Mouse (Mus musculus): ENCODE measurements at regions not wholly inside any gene's neighbourhood (a gene's known extent, or its start where the extent isn't known, plus 50 kb on each side); places are given as distances from the start of the nearest gene placed in this dataset.

- H3K36me3 ChIP-seq (ENCODE audit: control insufficient read depth, insufficient read depth, low read length), result no peaks in the 10 kb centered on the region
- 94% methylated on average over 14 of the region's 14 CpGs for WGBS
- no peaks in the 10 kb centered on the region for H3K27me3 ChIP-seq (ENCODE audit: control insufficient read depth, insufficient read depth, low read length)
- H3K4me3 ChIP-seq (ENCODE audit: low read depth, low read length), result no peak overlapping the region
- no peaks in the 10 kb centered on the region for H3K4me1 ChIP-seq (ENCODE audit: control insufficient read depth, insufficient read depth, insufficient read length, low read length)
- H3K27ac ChIP-seq (ENCODE audit: insufficient read depth, low read depth, low read length), result no peak overlapping the region
- TF ChIP-seq POLR2A (IDR thresholded peaks at IDR 0.05; ENCODE audit: low read depth, low read length), result no peak
- TF ChIP-seq CTCF (IDR thresholded peaks at IDR 0.05; ENCODE audit: extremely low read depth, insufficient read length, insufficient replicate concordance, low read depth, low read length), result no peak
Measured at GRCm38 (mm10) chr1:152169508-152169907, 79.6 kb upstream of the 1700025G04Rik start.

- no peaks in the 10 kb centered on the region for H3K27me3 ChIP-seq (ENCODE audit: control insufficient read depth, insufficient read depth, low read length)
- H3K4me3 ChIP-seq (ENCODE audit: low read depth, low read length), result no peak overlapping the region
- WGBS, result 70% methylated on average over 4 of the region's 4 CpGs
- H3K27ac ChIP-seq (ENCODE audit: insufficient read depth, low read depth, low read length), result no peak overlapping the region
- H3K36me3 ChIP-seq (ENCODE audit: control insufficient read depth, insufficient read depth, low read length), result no peaks in the 10 kb centered on the region
- TF ChIP-seq POLR2A (IDR thresholded peaks at IDR 0.05; ENCODE audit: low read depth, low read length) (no peak), CTCF (IDR thresholded peaks at IDR 0.05; ENCODE audit: extremely low read depth, insufficient read length, insufficient replicate concordance, low read depth, low read length) (no peak)
- H3K4me1 ChIP-seq (ENCODE audit: control insufficient read depth, insufficient read depth, insufficient read length, low read length), result no peaks in the 10 kb centered on the region
Measured at GRCm38 (mm10) chr1:152168284-152168683, 78.4 kb upstream of the 1700025G04Rik start.

DNA sequence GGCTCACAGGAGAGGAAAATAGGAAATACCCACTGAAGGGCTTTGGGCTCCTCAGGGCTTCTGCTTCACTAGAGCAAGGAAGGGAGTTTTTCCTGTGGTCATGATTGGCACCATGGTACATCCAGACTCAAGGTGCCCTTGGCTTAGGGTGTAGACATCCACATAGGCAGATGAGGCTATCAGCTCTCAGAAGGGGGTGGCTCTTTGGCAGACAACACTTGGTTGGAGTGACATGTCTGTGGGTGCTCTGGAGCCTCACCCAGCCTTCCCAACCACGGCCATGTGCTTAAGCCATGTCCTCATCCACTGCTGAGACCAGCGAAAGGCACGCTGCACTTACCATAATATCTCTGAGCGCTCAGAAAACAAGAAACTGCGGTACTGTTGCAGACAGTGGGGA lies 77.8 kb upstream of the 1700025G04Rik start:
- no peaks in the 10 kb centered on the region for H3K27me3 ChIP-seq (ENCODE audit: control insufficient read depth, insufficient read depth, low read length)
- no peaks in the 10 kb centered on the region for H3K4me1 ChIP-seq (ENCODE audit: control insufficient read depth, insufficient read depth, insufficient read length, low read length)
- WGBS, result 84% methylated on average over 5 of the region's 5 CpGs
- H3K36me3 ChIP-seq (ENCODE audit: control insufficient read depth, insufficient read depth, low read length), result no peaks in the 10 kb centered on the region
- no peak overlapping the region for H3K4me3 ChIP-seq (ENCODE audit: low read depth, low read length)
- no peak overlapping the region for H3K27ac ChIP-seq (ENCODE audit: insufficient read depth, low read depth, low read length)
- TF ChIP-seq CTCF (IDR thresholded peaks at IDR 0.05; ENCODE audit: extremely low read depth, insufficient read length, insufficient replicate concordance, low read depth, low read length) (no peak), POLR2A (IDR thresholded peaks at IDR 0.05; ENCODE audit: low read depth, low read length) (no peak)

DNA sequence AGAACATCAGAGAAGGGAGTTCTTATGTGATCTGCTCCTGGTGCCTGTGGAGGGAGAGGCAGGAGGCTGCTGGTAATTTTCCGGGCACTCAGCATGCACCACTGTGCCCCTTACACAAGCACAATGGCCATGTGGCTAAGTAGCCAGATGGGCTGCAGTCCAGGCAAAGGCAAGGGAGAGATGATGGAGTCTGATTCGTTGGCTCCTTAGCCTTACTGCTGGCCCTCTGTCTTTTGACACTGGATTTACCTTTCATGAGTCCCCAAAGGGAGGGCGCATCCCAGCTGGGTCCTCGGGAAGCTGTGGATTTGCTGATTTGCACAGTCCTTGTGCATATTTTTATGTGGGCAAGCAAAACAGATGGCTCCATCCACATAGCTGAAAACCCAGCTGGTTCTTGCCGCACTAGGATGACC lies 75.6 kb upstream of the 1700025G04Rik start:
- WGBS, result 86% methylated on average over 5 of the region's 5 CpGs
- Histone ChIP-seq H3K4me3 (ENCODE audit: low read depth, low read length) (no peak overlapping the region), H3K36me3 (ENCODE audit: control insufficient read depth, insufficient read depth, low read length) (no peaks in the 10 kb centered on the region), H3K27ac (ENCODE audit: insufficient read depth, low read depth, low read length) (no peak overlapping the region), H3K27me3 (ENCODE audit: control insufficient read depth, insufficient read depth, low read length) (no peaks in the 10 kb centered on the region), H3K4me1 (ENCODE audit: control insufficient read depth, insufficient read depth, insufficient read length, low read length) (no peaks in the 10 kb centered on the region)
- TF ChIP-seq CTCF (IDR thresholded peaks at IDR 0.05; ENCODE audit: extremely low read depth, insufficient read length, insufficient replicate concordance, low read depth, low read length), result no peak
- no peak for TF ChIP-seq POLR2A (IDR thresholded peaks at IDR 0.05; ENCODE audit: low read depth, low read length)

DNA sequence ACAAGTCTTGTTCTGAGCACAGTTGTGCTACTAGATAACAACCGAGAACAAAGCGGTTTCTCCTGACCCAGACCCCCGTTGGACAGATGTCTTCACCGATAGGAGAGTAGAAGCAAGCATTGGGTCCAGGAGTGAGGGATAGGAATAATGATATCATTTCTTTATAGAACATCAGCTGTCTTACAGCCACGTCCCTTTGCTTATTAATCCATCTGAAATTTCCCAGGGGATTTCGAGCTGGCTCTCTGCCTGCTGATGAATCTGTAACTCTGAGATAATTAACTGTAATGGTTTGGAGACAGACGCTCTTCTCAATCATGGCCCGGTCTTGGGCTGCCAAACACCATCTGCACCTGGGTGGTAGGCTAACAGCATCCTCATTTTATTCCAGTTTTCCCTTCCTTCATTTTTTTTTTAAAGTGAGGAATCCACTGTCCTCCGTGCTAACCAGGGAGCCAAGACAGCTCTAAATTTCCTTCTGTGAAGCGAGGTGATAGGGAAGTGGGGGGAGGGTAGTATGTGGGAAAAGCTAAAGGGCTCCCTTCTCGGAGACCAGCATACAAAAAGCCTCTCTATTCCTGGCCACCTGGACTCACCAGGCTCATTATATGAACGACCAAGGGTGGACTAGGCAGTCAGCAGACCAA lies 75.0 kb upstream of the 1700025G04Rik start:
- 66% methylated on average over 12 of the region's 12 CpGs for WGBS
- H3K4me1 ChIP-seq (ENCODE audit: control insufficient read depth, insufficient read depth, insufficient read length, low read length), result no peaks in the 10 kb centered on the region
- no peaks in the 10 kb centered on the region for H3K27me3 ChIP-seq (ENCODE audit: control insufficient read depth, insufficient read depth, low read length)
- H3K4me3 ChIP-seq (ENCODE audit: low read depth, low read length), result no peak overlapping the region
- no peak overlapping the region for H3K27ac ChIP-seq (ENCODE audit: insufficient read depth, low read depth, low read length)
- no peak for TF ChIP-seq POLR2A (IDR thresholded peaks at IDR 0.05; ENCODE audit: low read depth, low read length)
- TF ChIP-seq CTCF (IDR thresholded peaks at IDR 0.05; ENCODE audit: extremely low read depth, insufficient read length, insufficient replicate concordance, low read depth, low read length), result no peak
- H3K36me3 ChIP-seq (ENCODE audit: control insufficient read depth, insufficient read depth, low read length), result no peaks in the 10 kb centered on the region

DNA sequence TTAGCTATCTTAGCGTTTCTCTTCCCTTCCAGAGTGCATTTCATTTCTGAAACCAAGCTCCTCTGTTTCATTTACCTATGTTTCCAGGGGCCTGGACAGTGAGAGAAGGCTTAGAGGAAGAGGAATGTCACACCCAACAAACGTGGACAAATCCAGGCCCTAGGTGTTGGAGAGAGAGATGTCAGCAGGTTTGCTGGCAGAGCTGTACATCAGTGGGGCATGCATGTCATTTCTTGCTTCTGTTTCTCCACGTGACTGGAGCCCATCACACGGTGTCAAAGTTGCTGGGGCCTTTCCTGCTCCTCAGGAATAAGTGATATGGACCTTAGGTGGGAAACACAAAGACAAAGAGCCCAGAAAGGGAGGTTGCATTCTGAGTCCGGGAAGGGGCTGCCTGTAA lies 74.3 kb upstream of the 1700025G04Rik start:
- Histone ChIP-seq H3K4me1 (ENCODE audit: control insufficient read depth, insufficient read depth, insufficient read length, low read length) (no peaks in the 10 kb centered on the region), H3K4me3 (ENCODE audit: low read depth, low read length) (no peak overlapping the region), H3K36me3 (ENCODE audit: control insufficient read depth, insufficient read depth, low read length) (no peaks in the 10 kb centered on the region), H3K27ac (ENCODE audit: insufficient read depth, low read depth, low read length) (no peak overlapping the region), H3K27me3 (ENCODE audit: control insufficient read depth, insufficient read depth, low read length) (no peaks in the 10 kb centered on the region)
- WGBS, result 66% methylated on average over 5 of the region's 5 CpGs
- TF ChIP-seq CTCF (IDR thresholded peaks at IDR 0.05; ENCODE audit: extremely low read depth, insufficient read length, insufficient replicate concordance, low read depth, low read length) (no peak), POLR2A (IDR thresholded peaks at IDR 0.05; ENCODE audit: low read depth, low read length) (no peak)

DNA sequence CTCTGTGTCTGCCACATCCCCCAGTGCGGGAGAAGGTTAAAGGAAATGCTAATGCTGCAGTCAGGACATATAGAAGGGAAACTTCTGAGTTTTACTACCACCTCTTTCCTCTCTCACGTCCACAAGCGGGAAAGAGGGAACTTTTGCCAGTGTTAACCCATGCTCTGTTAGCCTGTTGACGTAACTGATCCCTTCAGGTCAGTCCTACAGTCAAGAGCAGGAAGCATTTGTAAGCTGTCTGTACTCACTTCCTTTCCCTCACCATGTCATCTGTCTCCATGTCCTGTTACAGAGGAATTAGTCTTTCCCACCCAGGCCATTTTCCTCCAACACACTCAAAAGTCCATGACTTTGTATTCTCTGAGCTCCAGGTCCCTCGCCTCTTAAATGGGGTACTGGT lies 62.5 kb upstream of the 1700025G04Rik start:
- Histone ChIP-seq H3K4me3 (ENCODE audit: low read depth, low read length) (no peak overlapping the region), H3K27me3 (ENCODE audit: control insufficient read depth, insufficient read depth, low read length) (no peaks in the 10 kb centered on the region), H3K36me3 (ENCODE audit: control insufficient read depth, insufficient read depth, low read length) (no peaks in the 10 kb centered on the region), H3K4me1 (ENCODE audit: control insufficient read depth, insufficient read depth, insufficient read length, low read length) (no peaks in the 10 kb centered on the region), H3K27ac (ENCODE audit: insufficient read depth, low read depth, low read length) (no peak overlapping the region)
- WGBS, result 67% methylated on average over 5 of the region's 5 CpGs
- TF ChIP-seq CTCF (IDR thresholded peaks at IDR 0.05; ENCODE audit: extremely low read depth, insufficient read length, insufficient replicate concordance, low read depth, low read length), result no peak
- TF ChIP-seq POLR2A (IDR thresholded peaks at IDR 0.05; ENCODE audit: low read depth, low read length), result no peak

All from small intestine, adult 2 months (tissue).